Mouse (Mus musculus): ENCODE data around the gene Zp1.

- TF ChIP-seq POLR2A (IDR thresholded peaks at IDR 0.05; ENCODE audit: insufficient read depth, low read depth, low read length) = no peak
- no peak for TF ChIP-seq CTCF (IDR thresholded peaks at IDR 0.05; ENCODE audit: insufficient read depth, low read depth, low read length)
Measured at GRCm38 (mm10) chr19:10880085-10880974, 40.1 kb downstream of the Zp1 start.
